Mouse (Mus musculus) intestine, postnatal 0 days (tissue): ENCODE measurements around the gene Man1a. TPM values are rescaled to one million over a fixed set of nuclear protein-coding genes. Genes with fewer than 3 reads are reported as not detected.

Experiments
- ATAC-seq: fragments of 200-750 bp; cut with Nextera tagmentation; 2 replicates; pipeline ENCODE4 v1.8.0; 2017; ENCODE audit warnings: mild to moderate bottlenecking, moderate TSS enrichment, moderate library complexity
- H3K27ac ChIP-seq: fragments of 300-500 bp; sonication (generic); 2 replicates; pipeline ENCODE4 v1.5.1; 2014; ENCODE audit warnings: mild to moderate bottlenecking, low read depth, low read length, moderate library complexity
- H3K27me3 ChIP-seq: fragments of 300-500 bp; sonication (generic); replicated peaks from 2 replicates; pipeline ENCODE4 v1.6.1; 2014; ENCODE audit warnings: low read length, mixed read lengths; ENCODE audit not compliant: control insufficient read depth, insufficient read depth
- H3K36me3 ChIP-seq: fragments of 300-500 bp; sonication (generic); 2 replicates; pipeline ENCODE4 v1.6.1; 2014; ENCODE audit warnings: mild to moderate bottlenecking, moderate library complexity; ENCODE audit not compliant: control insufficient read depth, insufficient read depth
- H3K4me1 ChIP-seq: fragments of 300-500 bp; sonication (generic); replicated peaks from 2 replicates; pipeline ENCODE4 v1.6.1; 2014; ENCODE audit warnings: antibody characterized with exemption, low read length, mixed read lengths; ENCODE audit not compliant: control insufficient read depth, insufficient read depth
- H3K4me2 ChIP-seq: fragments of 300-500 bp; sonication (generic); replicated peaks from 2 replicates; pipeline ENCODE4 v1.6.1; 2014; ENCODE audit warnings: low read depth, mild to moderate bottlenecking, moderate library complexity
- H3K4me3 ChIP-seq: fragments of 300-500 bp; sonication (generic); 2 replicates; pipeline ENCODE4 v1.5.1; 2014; ENCODE audit warnings: low read depth, low read length
- H3K9ac ChIP-seq: fragments of 300-500 bp; sonication (generic); 2 replicates; pipeline ENCODE4 v1.6.1; 2014; ENCODE audit warnings: mild to moderate bottlenecking, low read depth, low read length
- H3K9me3 ChIP-seq: fragments of 300-500 bp; sonication (generic); 2 replicates; pipeline ENCODE4 v1.6.1; 2016; ENCODE audit warnings: mixed run types; ENCODE audit not compliant: control insufficient read depth
- CTCF ChIP-seq: sonication (generic); IDR thresholded peaks from 2 replicates; pipeline ENCODE4 v1.5.1; 2016; ENCODE audit warnings: low read depth, mild to moderate bottlenecking, control low read depth, antibody characterized with exemption, moderate library complexity
- WGBS: fragments of 180-500 bp; shearing (Covaris S2); extraction: QIAGEN DNeasy Blood & Tissue Kit; methylation state at CpG from one replicate; pipeline ENCODE4 v1.1.7; 2014; 5-methylcytosine and 5-hydroxymethylcytosine counted together
- polyA plus RNA-seq: library from polyadenylated mRNA; unstranded; fragments of >200 nt; fragmentation: Nextera tagmentation; extraction: Ambion mirVana; gene quantifications from 2 replicates; pipeline ENCODE4 v1.2.1, GENCODE M21; 2015

Man1a gene
- polyA plus RNA-seq, 1 experiment from 2014 or later = 29.9 TPM

DNA sequence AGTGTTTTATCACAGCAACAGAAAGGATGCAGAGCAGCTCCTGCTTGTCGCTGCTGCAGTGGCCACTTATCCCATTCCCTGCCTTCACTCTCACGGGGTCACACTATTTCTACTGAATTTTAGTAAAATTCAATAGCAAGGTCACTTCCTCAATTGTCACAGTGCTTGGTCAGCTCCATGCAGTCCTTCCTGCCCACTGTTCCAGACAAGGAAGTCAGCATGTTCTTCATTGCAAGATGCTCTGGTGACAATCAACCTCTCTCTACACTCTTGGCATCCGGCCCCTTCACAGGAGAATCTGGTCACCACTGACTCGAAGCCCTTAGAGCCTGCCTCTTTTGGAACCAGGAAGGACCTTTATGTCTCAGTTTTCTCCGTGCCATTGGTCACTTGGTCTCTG lies 148.5 kb downstream of the Man1a start:
- H3K27ac ChIP-seq = no peak overlapping the region
- peaks cover 6% of the 10 kb centered on the region for H3K36me3 ChIP-seq
- 69% methylated on average over 5 of the region's 5 CpGs for WGBS
- no peak for TF ChIP-seq CTCF
- H3K4me1 ChIP-seq = no peaks in the 10 kb centered on the region
- no peaks in the 10 kb centered on the region for H3K27me3 ChIP-seq
- H3K4me3 ChIP-seq = no peak overlapping the region
- H3K4me2 ChIP-seq = no peak overlapping the region
- no peaks in the 10 kb centered on the region for H3K9me3 ChIP-seq
- no peak overlapping the region for H3K9ac ChIP-seq
- ATAC-seq = no peak

DNA sequence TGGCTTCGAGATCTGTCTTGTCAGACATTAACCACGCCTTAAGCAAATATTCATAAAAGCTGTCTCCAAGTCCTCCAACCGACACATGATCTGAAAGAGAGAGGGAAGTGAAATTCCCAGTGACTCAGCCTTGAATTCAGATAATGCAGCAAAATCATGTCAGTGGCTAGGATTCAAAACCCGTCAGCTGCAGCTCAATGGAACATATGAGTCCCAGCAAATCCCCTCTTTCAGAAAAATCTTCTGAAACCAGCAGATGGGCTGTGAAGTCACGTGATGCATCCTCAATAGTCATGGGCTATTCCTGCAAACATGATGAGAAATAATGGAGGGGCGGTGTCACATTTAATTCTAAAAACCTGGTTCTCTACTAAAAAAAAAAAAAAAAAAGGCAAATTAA lies 151.0 kb downstream of the Man1a start:
- WGBS = 68% methylated on average over 6 of the region's 6 CpGs
- no peaks in the 10 kb centered on the region; the same call in 1 of the 2 replicates for H3K36me3 ChIP-seq
- no peak overlapping the region for H3K4me2 ChIP-seq
- no peak for ATAC-seq
- H3K9ac ChIP-seq = no peak overlapping the region
- no peak overlapping the region for H3K27ac ChIP-seq
- no peaks in the 10 kb centered on the region for H3K4me1 ChIP-seq
- no peak for TF ChIP-seq CTCF
- no peak overlapping the region for H3K4me3 ChIP-seq
- H3K9me3 ChIP-seq = no peaks in the 10 kb centered on the region
- no peaks in the 10 kb centered on the region for H3K27me3 ChIP-seq

DNA sequence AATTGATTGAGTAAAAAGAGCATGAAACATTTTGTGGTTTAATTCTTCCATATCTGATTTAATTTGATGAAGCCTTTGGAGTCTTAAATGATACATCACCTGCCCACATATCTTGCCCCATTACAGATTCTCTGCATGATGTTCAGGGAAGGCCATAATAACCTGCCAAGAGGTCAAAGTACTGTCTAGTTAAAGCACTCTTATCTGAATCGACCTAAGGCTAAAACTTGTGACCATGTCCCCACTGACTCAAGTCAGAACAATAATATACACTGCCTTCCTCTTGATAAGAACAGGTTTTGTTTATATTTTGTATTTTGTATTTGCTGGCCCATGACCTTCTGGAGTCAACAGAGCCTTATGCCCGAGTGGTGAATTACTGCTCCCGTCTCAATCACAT lies 154.2 kb downstream of the Man1a start:
- 62% methylated on average over 3 of the region's 3 CpGs for WGBS
- no peak overlapping the region for H3K4me3 ChIP-seq
- peaks cover 9% of the 10 kb centered on the region for H3K36me3 ChIP-seq
- H3K27ac ChIP-seq = no peak overlapping the region
- no peak overlapping the region for H3K9ac ChIP-seq
- no peaks in the 10 kb centered on the region for H3K27me3 ChIP-seq
- TF ChIP-seq CTCF = no peak
- peak; percentile 73 for ATAC-seq
- H3K4me2 ChIP-seq = no peak overlapping the region
- no peaks in the 10 kb centered on the region for H3K4me1 ChIP-seq
- H3K9me3 ChIP-seq = no peaks in the 10 kb centered on the region

DNA sequence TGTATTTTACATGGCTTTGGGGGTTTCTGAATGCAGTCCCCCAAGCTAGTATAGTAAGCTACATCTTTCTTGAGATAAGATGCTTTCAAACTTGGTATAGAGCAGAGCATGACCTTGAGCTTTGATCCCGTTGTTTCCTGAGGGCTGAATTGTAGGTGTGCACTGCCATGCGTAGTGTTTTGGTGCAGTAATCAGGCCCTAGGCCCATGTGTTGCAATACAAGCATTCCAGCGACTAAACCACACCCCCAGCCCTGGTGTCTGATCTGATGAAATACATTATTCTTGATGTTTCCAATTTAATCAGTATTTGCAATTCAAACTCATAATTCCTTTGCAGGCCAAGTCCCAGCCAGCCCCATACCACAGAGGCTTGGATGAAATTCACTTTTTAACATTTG lies 158.9 kb downstream of the Man1a start:
- H3K4me1 ChIP-seq = no peaks in the 10 kb centered on the region
- no peak overlapping the region for H3K4me3 ChIP-seq
- no peak for ATAC-seq
- WGBS = 61% methylated on average over 3 of the region's 3 CpGs
- H3K27me3 ChIP-seq = no peaks in the 10 kb centered on the region
- H3K27ac ChIP-seq = no peak overlapping the region
- H3K36me3 ChIP-seq = peaks cover 9% of the 10 kb centered on the region
- TF ChIP-seq CTCF = no peak
- no peak overlapping the region for H3K9ac ChIP-seq
- no peak overlapping the region for H3K4me2 ChIP-seq
- no peaks in the 10 kb centered on the region for H3K9me3 ChIP-seq

DNA sequence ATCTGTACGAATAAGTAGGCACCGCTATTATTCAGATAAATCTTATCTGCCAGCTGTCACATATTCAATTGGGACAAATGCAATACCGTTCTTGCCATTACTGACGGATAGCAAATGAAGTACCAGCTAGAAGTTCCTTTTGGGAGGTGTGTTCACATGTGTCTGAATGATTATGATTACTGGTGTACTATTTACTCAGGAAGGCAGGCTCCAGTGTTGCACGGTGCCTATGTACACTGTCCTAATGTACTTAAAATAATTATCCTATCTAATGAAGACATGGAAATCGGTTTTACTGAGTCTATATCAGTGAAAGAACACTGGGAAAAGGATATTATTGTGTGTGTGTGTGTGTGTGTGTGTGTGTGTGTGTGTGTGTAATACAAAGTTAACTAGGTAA lies 160.7 kb downstream of the Man1a start:
- Histone ChIP-seq H3K27me3 (no peaks in the 10 kb centered on the region), H3K9ac (no peak overlapping the region), H3K27ac (no peak overlapping the region), H3K9me3 (no peaks in the 10 kb centered on the region), H3K36me3 (peaks cover 9% of the 10 kb centered on the region), H3K4me2 (no peak overlapping the region), H3K4me1 (no peaks in the 10 kb centered on the region), H3K4me3 (no peak overlapping the region)
- ATAC-seq = no peak
- WGBS = 66% methylated on average over 6 of the region's 6 CpGs
- no peak for TF ChIP-seq CTCF

DNA sequence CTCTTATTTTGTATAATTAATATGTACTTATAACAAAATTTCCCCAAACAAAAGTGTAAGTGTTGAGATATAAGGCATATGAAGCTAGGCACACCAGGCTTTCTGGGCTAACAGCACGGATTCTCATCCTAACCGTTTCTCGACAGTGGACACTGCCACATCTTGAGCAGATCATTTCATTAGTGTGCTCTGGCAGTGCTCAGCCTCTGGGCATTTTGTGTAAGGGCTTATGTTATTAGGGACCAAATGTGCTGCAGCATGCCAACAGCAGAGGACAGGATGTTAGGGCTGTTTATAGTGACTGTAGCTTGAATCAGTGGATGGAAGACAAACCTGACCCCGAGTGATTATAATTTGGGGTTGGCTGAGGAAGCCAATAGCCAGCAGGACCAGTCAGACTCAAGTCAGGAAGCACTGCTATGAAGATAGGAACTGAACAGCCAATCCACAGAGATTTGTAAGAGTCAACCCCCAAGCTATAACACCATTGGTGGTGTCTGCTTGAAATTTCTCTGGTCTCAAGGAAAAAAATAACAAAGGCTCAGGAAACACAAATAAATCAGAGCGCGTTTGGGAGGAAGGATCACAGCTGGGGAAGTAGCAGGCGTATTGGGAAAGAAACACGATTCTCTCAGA lies 161.3 kb downstream of the Man1a start:
- Histone ChIP-seq H3K27ac (no peak overlapping the region), H3K4me3 (no peak overlapping the region), H3K9ac (no peak overlapping the region), H3K4me1 (no peaks in the 10 kb centered on the region), H3K36me3 (peaks cover 9% of the 10 kb centered on the region), H3K4me2 (no peak overlapping the region), H3K9me3 (no peaks in the 10 kb centered on the region), H3K27me3 (no peaks in the 10 kb centered on the region)
- no peak for TF ChIP-seq CTCF
- ATAC-seq = no peak
- 63% methylated on average over 8 of the region's 8 CpGs for WGBS
